Mouse (Mus musculus) right cerebral cortex, adult 2 months (tissue): ENCODE measurements around the gene Safb2.
"Not testable (repeated sequence)": the region's sequence is repeated elsewhere in the genome, so short reads cannot be mapped to it uniquely, and the experiment has no call there.

Experiments used
- DNase-seq, 2 experiments: peaks; one replicate each; pipeline ENCODE4 v3.0.0; 2021 to 2022; ENCODE audit warnings: low spot score in 2 of 2

Gene Safb2

DNA sequence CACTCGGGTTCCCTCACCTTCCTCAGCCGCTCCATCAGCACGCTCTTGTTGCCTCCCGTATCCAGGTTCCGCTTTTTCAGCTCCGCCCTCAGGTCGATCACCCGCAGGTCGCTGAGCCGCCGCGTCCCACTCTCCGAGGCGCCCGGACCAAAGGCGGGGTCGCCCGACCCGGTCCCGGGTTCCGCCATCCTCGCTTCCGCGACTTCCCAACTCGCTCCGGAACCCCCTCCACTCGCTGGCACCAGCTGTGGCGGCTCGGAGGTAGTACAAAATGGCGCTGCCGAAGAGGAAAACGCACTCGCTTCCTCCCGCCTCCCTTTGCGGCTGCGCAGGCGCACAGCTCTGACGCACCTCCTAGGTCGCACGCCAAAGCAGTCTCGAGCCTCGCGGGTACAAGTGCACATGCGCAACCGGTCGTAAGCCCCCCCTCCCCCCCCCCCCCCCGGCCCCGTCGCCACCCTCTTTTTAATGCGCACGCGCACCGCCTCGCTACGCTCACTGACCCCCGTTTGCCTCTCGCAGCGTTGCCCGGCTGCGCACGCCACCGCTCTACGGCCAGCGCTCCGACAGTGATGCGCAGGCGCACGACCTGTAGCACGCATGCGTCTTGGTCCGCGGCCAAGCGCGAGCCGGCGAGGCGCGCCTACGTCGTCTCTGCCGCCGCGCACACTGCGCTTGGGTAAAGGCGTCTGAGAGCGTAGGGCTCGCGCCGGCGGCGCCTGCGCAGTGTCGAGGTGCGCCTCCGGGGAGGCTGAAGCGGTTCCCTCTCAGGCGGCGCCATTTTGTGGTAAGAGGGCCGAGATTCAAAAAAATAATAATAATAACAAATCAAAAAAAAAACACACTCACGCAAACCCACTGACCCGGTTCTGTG, at the start of gene Safb2, which contains the start of gene Safb:
Gene Safb2, minus strand, starts transcription at position 329 of the 874 bp plus-strand sequence.
Gene Safb, plus strand, starts transcription at position 569 of the 874 bp plus-strand sequence.
- peak; percentile 98 to 99 for DNase-seq

DNA sequence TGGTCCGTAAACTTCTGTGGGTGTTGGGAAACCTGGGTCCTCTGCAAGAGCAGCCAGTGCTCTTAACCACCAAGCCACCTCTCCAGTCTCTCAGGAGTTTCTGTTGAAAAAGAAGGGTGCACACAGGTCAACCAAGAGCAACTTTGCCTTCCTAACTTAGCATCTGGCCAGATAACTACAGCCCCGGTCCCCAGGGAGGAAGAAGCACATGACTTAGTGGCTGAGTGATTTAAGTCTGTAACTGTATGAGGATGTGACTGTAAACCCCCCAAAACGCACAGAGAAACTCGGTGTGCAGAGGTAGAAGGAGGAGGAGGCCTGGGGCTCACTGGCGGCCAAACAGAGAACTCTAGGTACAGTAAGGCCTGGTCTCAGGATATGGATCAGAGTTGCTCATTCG, 49.6 kb upstream of the Safb2 start:
- DNase-seq, result no peak

DNA sequence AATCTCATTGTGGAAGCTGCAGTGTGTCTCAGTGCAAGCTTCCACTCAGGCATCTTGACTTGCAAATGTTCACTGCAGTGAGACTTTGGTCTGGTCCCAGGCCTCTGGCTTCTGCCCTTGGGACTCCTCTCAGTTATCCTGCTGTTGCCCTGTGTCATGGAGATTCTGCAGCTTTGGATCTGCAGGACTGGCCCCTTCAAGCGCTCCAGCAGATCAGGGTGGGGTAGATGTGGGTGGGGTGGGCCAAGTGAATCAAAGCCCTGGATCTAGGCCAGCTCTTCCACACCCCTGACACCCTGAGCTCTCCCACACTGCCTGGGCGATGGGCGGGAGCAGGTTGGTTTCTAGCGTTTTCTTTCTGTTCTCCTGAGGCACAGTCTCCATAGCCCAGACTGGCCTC, 47.4 kb upstream of the Safb2 start:
- DNase-seq, result no peak

DNA sequence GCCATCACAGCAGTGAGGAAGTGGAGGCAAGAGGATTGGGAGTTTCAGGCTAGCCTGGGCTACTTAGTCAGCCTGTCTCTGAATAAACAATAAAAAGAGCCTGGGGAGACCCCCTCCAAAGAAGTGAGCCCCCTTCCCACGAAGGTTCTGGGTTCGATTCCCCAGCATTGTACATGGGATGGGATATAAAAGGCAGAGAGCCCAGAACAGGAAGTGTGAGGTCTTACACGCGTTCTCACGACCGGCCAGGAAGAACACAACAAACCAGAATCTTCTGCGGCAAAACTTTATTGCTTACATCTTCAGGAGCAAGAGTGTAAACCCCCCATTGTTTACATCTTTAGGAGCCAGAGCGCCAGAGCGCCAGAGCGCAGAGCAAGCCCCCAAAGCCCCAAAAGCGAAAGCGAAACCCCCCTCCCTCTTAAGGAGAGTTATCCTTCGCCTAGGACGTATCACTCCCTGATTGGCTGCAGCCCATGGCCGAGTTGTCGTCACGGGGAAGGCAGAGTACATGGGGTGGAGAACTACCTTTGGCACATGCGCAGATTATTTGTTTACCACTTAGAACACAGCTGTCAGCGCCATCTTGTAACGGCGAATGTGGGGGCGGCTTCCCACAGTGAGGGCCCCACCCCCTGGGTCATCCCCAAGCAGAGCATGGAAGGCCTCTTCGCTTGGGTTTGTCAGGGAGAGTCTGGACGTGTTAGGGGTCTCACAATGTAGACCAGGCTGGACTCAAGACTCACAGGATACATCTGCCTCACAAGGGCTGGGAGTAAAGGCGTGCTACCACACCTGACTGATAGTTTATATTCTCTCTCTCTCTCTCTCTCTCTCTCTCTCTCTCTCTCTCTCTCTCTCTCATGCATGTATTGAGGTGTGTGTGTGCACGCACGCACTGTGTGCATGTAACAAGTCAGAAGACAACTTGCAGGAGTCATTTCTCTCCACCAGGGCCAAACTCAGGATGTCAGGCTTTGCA, 45.7 kb upstream of the Safb2 start:
- not testable (repeated sequence) for DNase-seq

DNA sequence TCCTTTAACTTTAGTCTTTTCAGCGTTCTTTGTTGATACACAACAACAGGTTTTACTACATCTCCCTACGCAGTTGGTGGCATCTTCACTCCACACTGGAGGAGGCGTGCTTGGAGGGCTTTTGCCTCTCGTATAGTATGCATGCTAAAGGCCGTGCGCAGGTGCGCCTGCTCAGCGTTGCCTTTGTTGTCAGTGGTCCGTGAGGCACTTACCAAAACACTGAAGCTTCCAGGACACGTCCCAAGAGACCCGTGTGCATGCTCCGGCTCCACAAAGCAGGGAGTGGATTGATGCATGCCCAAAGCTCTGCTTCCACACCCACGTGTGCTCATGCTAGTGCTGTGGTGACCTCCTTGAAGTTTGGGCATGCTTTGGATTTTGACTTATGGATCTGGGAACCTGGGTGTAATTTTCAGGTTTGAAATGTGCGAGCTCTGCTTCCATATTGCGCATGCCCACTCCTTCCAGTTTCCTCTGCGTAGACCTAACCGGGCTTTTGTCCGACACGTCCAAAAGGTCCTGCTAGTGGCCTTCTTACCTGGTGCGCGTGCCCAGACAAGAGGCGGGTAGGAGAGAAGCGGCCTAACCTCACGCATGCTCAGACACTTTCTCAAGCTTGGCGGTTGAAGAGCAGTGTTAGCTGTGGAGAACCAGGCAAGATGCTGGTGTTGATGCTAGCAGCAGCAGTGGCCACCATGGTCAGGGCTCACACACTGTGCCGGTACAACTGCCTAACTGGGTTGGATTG, 43.3 kb upstream of the Safb2 start, which contains the start of gene Catsperd:
Gene Catsperd, plus strand, starts transcription at position 614 of the 748 bp plus-strand sequence.
- no peak for DNase-seq

DNA sequence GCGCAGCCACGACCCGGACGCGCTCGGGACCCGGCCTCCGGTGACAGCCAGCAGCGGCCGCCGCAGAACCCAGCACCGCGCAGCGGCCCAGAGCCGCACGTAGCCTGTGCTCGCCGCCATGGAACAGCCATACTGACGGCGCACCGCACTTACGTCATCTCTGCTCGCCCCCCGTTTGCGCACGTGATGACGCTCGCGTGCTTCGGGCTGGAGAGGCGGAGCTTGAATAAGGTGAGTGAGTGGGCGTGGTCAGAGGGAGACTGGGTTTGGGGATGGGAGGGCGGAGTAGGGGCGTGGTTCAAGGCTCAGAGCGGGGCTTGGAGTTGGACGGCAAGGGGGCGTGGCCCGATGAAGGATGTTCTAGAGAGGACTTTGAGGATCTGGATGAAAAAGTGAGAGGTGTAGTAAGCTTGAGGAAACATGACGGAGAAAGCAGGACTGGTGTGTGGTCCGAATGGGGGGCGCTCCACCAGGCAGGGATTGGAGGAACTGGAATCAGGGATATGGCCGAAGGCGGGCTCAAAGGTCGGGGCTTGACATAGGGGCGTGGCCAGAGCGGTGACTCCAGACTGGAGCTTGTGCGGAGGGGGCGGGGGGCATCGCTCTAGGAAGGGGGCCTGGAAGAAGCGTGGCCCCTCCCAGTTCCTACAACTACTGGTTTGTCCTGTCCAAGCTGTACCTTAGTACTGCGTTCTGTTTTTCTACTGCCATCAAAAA, 42.5 kb upstream of the Safb2 start, which contains the start of gene Lonp1:
Gene Lonp1, minus strand, starts transcription at position 134 of the 717 bp plus-strand sequence.
- DNase-seq, result peak; percentile 97 to 98

DNA sequence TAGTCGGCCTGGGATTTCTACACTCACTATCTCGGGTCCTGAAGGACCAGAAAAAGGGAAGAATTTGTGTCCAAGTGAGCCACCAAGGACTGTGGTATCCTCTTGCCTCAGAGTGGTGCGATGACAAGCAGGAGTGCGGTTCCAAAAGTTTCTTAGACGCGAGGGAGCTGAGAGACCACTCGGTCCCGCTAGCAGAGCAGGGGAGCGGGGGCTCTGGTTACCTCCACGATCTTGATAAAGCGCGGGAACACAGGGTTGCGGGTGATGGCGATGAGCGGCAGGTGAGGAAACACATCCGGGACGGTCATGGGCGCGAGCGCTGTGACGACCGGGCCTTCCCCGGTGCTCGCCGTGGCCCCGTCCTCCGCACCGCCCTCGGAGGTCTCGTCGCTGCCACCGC, 41.9 kb upstream of the Safb2 start:
- DNase-seq, result no peak

DNA sequence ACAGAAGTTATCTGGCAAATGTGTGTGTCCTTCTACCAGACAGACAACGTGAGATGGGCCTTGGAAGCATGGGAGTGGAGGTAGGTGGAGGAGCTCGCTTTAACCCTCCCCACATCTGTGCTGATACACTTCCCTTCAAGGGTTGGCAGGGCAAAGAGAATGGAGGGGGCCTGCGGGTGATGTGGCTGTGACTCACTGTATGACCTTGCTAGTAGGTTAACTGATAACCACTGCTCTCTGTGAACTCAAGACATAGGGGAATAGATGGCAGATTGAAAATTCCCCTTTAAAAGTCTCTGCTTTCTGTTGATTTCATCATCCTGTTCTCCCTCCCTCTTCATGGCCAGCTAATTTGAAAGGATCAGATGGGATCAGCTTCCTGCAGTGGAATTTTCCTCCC, 41.1 kb upstream of the Safb2 start:
- no peak for DNase-seq

DNA sequence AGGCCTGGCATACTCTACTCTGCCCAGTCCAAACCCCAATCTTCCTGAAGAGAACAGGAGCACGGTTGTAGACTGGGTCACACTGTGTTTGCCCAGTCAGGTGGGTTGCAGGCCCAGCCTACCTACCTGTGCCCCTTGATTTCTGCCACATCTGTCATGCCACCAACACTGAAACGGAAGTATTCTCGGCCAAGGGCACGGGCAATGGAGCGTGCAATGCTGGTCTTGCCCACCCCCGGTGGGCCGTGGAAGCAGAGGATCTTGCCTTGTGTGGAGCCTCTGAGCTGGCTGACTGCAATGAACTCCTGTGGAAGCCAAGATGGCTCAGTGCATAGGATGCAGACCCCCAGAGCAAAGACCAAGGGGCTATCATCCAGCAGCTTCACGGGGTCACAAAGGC, 33.2 kb upstream of the Safb2 start:
- no peak for DNase-seq

DNA sequence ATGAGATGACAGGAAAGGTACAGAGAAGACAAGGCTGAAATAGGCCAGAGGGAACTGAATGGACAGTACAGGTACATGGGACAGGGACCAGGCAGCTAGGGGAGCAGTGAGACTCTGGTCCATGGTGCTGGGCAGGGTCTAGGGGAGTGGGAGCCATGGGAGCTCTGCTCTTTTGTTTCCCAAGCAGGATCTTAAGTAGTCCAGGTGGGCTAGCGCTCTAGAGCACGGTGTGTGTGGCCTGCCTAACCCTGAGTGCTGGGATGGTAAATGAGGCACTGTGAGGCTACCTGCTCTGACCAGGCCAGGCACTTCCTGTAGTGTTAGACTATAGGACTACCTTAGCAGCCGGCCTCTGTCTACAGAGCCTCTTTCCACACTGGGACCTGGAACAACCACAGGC, 32.3 kb upstream of the Safb2 start:
- no peak for DNase-seq

DNA sequence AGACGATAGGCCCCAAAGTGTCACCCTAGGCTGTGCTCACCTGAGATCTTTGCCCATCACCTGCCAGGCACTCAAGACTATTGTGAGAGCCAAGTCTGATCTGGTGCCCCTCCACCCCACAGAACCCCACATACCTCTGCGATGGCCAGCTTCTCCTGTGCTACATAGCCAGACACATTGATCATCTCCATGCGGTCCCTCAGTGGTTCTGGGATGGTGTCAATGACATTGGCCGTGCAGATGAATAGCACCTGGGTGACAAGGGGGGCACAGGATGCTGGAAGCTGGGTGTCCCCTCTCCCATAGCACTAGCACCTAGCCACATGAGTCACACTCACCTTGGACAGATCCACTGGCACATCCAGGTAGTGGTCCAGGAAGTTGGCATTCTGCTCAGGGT, 31.4 kb upstream of the Safb2 start:
- no peak for DNase-seq

DNA sequence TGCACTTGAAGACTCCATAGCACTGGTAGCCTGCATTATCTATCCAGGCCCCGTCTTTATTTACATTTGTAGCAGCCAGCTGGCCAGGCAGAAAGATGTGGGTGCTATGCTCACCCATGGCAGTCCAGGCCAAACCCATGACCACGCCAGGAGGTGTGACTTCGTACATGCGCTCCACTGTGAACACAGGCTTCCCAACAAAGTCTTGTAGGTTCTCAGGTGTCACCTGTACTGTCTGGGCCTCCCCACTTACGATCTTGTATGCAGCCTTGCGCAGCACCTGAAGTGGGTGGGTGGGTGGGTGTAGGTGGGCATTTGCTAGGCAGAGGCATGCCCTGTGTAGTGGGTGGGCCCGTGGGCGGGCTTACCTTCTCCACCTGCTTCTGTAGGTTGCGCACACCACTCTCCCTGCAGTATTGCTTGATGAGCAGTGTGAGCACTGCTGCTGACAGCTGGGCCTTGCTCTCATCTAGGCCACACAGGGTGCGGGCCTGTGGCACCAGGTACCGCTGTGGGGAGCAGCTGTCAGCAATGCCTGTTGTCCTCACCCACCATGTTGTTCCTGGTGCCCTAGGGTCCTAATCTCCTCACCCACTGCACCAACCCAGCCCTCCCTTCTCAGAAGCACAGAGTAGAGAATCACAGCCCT, 30.9 kb upstream of the Safb2 start:
- DNase-seq, result no peak

DNA sequence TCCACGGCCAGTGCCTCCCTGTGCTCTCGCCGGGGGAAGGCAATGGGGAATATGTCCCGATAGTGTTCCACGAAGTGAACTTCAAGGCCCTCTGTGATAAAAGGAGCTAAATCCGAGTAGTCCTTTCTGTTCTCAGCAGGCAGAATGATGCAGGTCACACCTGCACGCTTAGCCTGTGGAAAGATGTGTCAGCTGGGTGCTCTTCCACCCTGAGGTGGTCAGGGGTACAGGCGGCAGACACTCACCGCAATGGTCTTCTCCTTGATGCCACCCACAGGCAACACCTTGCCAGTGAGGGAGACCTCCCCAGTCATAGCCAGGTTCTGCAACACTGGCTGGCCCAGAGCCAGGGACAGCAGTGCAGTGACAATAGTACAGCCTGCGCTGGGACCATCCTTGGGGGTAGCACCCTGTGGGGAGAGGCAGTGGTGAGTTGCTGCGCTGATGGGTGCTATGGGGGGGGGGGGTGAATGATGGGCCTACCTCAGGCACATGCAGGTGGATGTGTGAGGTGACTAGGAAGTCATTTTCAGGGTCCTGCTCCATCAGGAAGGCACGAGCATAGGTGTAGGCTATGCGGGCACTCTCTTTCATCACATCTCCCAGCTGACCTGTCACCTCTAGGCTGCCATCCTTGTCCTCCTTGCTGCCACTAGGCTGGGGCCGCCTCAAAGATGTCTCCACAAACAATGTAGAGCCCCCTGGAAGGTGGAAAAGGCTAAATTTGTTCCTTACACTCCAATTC, 30.2 kb upstream of the Safb2 start:
- no peak for DNase-seq

DNA sequence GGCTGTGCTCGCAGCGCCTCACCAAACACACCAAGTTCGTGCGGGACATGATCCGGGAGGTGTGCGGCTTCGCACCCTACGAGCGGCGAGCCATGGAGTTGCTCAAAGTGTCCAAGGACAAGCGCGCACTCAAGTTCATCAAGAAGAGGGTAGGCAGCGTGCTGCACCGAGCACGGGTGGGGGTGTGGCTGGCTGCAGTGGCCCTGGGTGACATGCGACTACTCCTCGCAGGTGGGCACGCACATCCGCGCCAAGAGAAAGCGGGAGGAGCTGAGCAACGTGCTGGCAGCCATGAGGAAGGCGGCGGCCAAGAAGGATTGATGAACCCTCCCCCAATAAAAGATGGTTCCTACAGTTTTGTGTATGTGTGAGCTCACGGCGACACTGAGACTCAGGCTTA, 29.5 kb upstream of the Safb2 start:
- not testable (repeated sequence) for DNase-seq

DNA sequence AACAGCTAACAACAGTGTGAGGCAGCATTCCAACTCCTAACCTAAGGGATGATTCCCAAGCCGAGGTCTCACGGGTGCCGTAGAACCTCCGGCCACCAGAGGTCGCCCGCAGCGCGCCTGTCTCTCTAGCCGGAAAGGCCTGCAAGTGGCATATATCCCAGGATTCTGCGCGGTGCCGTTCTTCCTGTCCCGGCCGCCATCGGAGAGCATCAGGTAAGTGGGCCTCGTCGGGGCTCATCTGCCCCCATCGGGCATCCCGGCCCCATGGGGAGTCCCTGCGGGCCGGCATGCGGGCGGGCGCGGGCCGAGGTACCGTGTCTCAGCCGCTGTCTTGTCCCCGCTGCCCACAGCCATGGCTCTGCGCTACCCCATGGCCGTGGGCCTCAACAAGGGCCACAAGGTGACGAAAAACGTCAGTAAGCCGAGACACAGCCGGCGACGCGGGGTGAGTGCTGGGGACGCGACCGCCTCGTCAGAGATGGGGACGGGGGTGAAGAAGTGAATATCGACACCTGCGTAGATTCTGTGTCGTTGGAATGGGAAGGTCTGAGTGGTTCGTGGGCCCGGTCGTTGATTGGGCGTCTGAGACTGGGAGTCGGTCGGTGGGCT, 29.0 kb upstream of the Safb2 start, which contains the start of gene Rpl36:
Gene Rpl36, plus strand, starts transcription at position 181 of the 609 bp plus-strand sequence.
- DNase-seq, result peak; percentile 98

DNA sequence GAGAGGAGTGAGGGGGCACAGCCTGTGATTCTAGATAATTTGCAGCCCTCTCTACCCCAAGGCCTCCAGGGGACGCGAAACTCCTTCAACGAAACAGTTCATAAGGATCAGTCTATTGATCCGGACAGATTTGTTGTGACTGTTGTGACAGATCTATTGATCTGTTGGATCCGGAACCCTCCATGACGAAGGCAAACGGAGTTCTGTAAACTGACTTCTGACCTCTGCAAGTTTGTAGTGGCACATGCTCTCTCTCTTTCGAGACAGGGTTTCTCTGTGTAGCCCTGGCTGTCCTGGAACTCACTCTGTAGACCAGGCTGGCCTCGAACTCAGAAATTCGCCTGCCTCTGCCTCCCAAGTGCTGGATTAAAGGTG, 28.2 kb upstream of the Safb2 start:
- DNase-seq, result not testable (repeated sequence)

DNA sequence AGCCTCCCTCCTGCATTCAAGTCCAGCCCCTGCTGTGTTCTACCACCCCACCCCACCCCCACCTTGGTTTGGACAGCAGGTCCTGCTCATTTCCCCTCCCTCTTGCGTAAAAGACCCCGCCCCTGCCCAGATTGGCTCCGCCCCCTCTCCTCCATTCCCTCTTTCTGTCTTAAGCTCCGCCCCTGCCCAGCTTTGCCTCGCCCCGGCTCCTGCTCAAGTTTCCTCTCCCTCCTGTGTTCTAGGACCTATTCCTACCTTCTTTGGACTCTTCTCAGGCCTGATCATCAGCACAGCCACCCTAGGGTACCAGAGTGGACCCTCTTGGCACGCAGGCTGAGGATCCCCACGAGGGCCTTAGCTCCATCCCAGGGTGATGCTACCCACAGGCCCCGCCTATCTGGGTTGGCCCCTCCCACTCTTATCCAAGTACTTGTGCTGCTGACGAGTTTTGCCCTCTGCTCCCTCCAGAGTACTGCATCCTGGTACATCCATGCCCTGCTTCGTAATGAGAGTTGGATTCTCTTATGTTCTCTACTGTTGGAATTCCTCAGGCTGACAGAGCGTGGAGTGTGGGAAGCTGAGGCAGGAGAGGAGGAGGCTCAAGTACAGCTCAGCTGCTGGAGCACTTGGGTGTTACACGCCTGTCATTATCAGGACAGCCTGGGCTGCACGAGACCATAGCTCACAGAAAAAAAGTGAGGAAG, 27.6 kb upstream of the Safb2 start:
- DNase-seq, result no peak

DNA sequence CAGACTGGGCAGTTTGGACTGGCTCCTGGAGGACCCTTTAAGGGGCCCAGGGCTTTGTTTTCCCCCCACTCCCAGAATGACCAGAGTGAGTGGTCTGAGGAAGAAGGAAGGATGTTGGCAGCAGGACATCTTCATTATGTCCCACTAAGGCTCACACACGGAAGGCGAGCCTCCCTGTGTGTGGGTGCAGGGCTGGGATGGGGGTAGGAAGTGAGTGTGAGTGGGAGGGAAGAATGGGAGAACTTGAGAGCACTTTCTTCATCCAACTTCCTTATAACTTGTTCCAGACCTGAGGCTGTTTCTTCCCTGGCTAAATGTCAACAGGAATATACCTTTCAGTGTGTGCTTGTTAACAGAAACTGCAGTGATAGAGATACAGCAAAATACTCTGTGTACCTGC, 26.9 kb upstream of the Safb2 start:
- no peak for DNase-seq
